In the genomic region with DNA sequence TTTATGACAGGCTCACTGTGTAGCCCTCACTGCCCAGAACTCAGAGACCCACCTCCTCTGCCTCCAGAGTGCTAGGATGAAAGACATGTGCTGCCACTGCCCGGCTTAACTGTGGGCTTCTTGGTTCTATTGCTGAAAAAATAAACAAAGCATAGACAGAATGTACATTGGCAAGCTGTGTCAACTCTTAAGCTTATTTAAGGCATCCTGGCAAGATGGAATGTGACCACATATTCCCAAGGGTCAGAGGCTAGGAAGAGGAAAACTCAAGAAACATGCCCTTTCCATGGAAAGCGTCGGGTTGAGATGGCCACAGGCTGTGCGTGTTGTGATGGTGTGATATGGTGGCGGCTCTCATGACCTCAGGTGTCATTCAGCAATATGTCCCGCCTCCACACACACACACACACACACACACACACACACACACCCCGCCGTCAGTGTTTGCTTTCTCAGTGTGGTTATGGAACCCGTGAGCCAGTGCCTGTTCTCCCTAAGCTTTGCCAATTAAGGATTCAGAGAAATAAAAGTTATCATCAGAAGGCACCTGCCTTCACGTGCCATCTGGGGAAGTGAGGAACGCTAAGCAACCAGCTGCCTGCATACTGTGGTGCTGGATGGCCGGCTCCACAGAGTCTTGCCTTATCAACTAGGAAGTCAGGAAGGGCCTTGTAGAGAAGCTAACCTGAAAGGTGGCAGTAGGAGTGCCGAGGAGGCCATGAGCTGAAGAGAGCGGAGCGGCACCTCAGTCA, we compare ENCODE assay signal across 30 mouse cellular contexts.
DNase-seq lines count a peak whose midpoint lies in the region; ATAC-seq lines count a peak whose summit lies in the region.
"Had no signal": no experiment of that assay in that cellular context is flagged by ENCODE, and none has a peak within 500 bp of the region (broad histone marks: within the 10 kb centered on the region; RNA-seq: fewer than 3 reads in every experiment).

No protein-coding gene starts in this region.

- H3K9me3 ChIP-seq in limb, embryonic 15.5 days, result no peaks in the 10 kb centered on the region
- H3K9me3 ChIP-seq in limb, embryonic 10.5 days (replicated peaks), result no peaks in the 10 kb centered on the region
- H3K9me3 ChIP-seq in embryonic facial prominence, embryonic 10.5 days, result peaks cover 3% of the 10 kb centered on the region; the same call in 1 of the 2 replicates
- H3K9me3 ChIP-seq in intestine, embryonic 15.5 days, result no peaks in the 10 kb centered on the region; the same call in 1 of the 2 replicates
- H3K9me3 ChIP-seq: forebrain, embryonic 10.5 days; forebrain, embryonic 15.5 days; hindbrain, embryonic 12.5 days; limb, embryonic 13.5 days; liver, embryonic 12.5 days had no signal

- 0 out of 2 replicates have a peak, but pooled peaks have one; percentile 9 for ATAC-seq in limb, embryonic 15.5 days (ENCODE audit: insufficient number of reproducible peaks, low FRiP score, low TSS enrichment, low read depth)
- no peak for ATAC-seq in intestine, embryonic 15.5 days
- ATAC-seq: forebrain, embryonic 15.5 days; hindbrain, postnatal 0 days; intestine, embryonic 16.5 days; liver, embryonic 12.5 days; liver, postnatal 0 days; midbrain, embryonic 16.5 days had no signal

- no peak overlapping the region for H3K27ac ChIP-seq in limb, embryonic 15.5 days
- no peak overlapping the region for H3K27ac ChIP-seq in limb, embryonic 10.5 days
- H3K27ac ChIP-seq in embryonic facial prominence, embryonic 10.5 days (replicated peaks), result no peak overlapping the region
- H3K27ac ChIP-seq in intestine, embryonic 15.5 days, result no peak overlapping the region
- H3K27ac ChIP-seq: forebrain, embryonic 10.5 days; forebrain, embryonic 15.5 days; hindbrain, embryonic 12.5 days; hindbrain, postnatal 0 days; limb, embryonic 13.5 days; liver, embryonic 12.5 days; macrophage had no signal

- no peak overlapping the region for H3K4me2 ChIP-seq in limb, embryonic 15.5 days
- H3K4me2 ChIP-seq in intestine, embryonic 15.5 days (replicated peaks), result no peak overlapping the region
- H3K4me2 ChIP-seq: forebrain, embryonic 15.5 days; heart, embryonic 11.5 days; hindbrain, embryonic 12.5 days; limb, embryonic 13.5 days; liver, embryonic 12.5 days; midbrain, embryonic 11.5 days had no signal

- H3K36me3 ChIP-seq in limb, embryonic 15.5 days, result peaks cover 42% of the 10 kb centered on the region
- peaks cover 54% of the 10 kb centered on the region for H3K36me3 ChIP-seq in limb, embryonic 10.5 days
- peaks cover 70% of the 10 kb centered on the region for H3K36me3 ChIP-seq in embryonic facial prominence, embryonic 10.5 days (replicated peaks)
- peaks cover 15% of the 10 kb centered on the region for H3K36me3 ChIP-seq in intestine, embryonic 15.5 days

- H3K27me3 ChIP-seq in limb, embryonic 15.5 days, result no peaks in the 10 kb centered on the region
- H3K27me3 ChIP-seq in limb, embryonic 10.5 days (ENCODE audit: low read depth, poor library complexity, severe bottlenecking), result no peaks in the 10 kb centered on the region
- no peaks in the 10 kb centered on the region for H3K27me3 ChIP-seq in embryonic facial prominence, embryonic 10.5 days (replicated peaks; ENCODE audit: low read depth, poor library complexity, severe bottlenecking)
- H3K27me3 ChIP-seq in intestine, embryonic 15.5 days (replicated peaks), result no peaks in the 10 kb centered on the region
- H3K27me3 ChIP-seq: forebrain, embryonic 15.5 days; hindbrain, embryonic 12.5 days; limb, embryonic 13.5 days; liver, embryonic 12.5 days had no signal

- H3K9ac ChIP-seq in limb, embryonic 15.5 days, result no peak overlapping the region
- no peak overlapping the region for H3K9ac ChIP-seq in intestine, embryonic 15.5 days
- H3K9ac ChIP-seq: forebrain, embryonic 15.5 days; hindbrain, embryonic 12.5 days; limb, embryonic 13.5 days; liver, embryonic 12.5 days; liver, postnatal 0 days had no signal

- DNase-seq in embryo, embryonic 10 days (ENCODE audit: low spot score), result peak; percentile 46
- DNase-seq in embryo, embryonic 10.5 days (ENCODE audit: low spot score), result no peak
- DNase-seq in limb, embryonic 10.5 days (ENCODE audit: low spot score), result no peak
- peak; percentile 20 for DNase-seq in embryonic facial prominence, embryonic 10.5 days (ENCODE audit: low spot score)
- DNase-seq in mesoderm, embryonic 11.5 days (ENCODE audit: low read depth, low spot score), result peak; percentile 56
- no peak for DNase-seq in lung, postnatal 4 days
- DNase-seq: adrenal gland, postnatal 14 days; cerebellum, adult 2 months; cerebellum, postnatal 14 days; heart, postnatal 36 days; kidney, adult 8-10 months; kidney, postnatal 14 days; layer of hippocampus, adult 9-11 months; liver, postnatal 0 days; right cerebral cortex, adult 18-20 months; right cerebral cortex, postnatal 4 days; thymus, postnatal 4 days had no signal

- H3K4me1 ChIP-seq in limb, embryonic 15.5 days, result peaks cover 15% of the 10 kb centered on the region
- no peaks in the 10 kb centered on the region for H3K4me1 ChIP-seq in limb, embryonic 10.5 days
- H3K4me1 ChIP-seq in embryonic facial prominence, embryonic 10.5 days, result peaks cover 12% of the 10 kb centered on the region
- H3K4me1 ChIP-seq in intestine, embryonic 15.5 days (replicated peaks), result peaks cover 3% of the 10 kb centered on the region; the same call in 1 of the 2 replicates
- H3K4me1 ChIP-seq: forebrain, embryonic 10.5 days; forebrain, embryonic 15.5 days had no signal

- WGBS in limb, embryonic 15.5 days, result 78% methylated on average over 15 of the region's 15 CpGs
- 91% methylated on average over 15 of the region's 15 CpGs for WGBS in limb, embryonic 10.5 days
- 80% methylated on average over 15 of the region's 15 CpGs for WGBS in embryonic facial prominence, embryonic 10.5 days
- WGBS in intestine, embryonic 15.5 days, result 76% methylated on average over 15 of the region's 15 CpGs

- no peak overlapping the region for H3K4me3 ChIP-seq in limb, embryonic 15.5 days
- no peak overlapping the region for H3K4me3 ChIP-seq in limb, embryonic 10.5 days
- no peak overlapping the region for H3K4me3 ChIP-seq in embryonic facial prominence, embryonic 10.5 days
- H3K4me3 ChIP-seq in intestine, embryonic 15.5 days (replicated peaks), result no peak overlapping the region
- H3K4me3 ChIP-seq: forebrain, embryonic 10.5 days; forebrain, embryonic 15.5 days; hindbrain, embryonic 12.5 days; limb, embryonic 13.5 days; liver, embryonic 12.5 days had no signal

Comparison
In these comparisons a context has a peak if more than half of its experiments do, and no peak if none do; other contexts are left out.
1. DNase-seq: peak in embryo, embryonic 10 days (single experiment), embryonic facial prominence, embryonic 10.5 days (single experiment) and mesoderm, embryonic 11.5 days (single experiment); none in embryo, embryonic 10.5 days (single experiment), limb, embryonic 10.5 days (single experiment) and lung, postnatal 4 days (0 of 2).